26 mouse cellular contexts compared by ENCODE assay signal in the genomic region with DNA sequence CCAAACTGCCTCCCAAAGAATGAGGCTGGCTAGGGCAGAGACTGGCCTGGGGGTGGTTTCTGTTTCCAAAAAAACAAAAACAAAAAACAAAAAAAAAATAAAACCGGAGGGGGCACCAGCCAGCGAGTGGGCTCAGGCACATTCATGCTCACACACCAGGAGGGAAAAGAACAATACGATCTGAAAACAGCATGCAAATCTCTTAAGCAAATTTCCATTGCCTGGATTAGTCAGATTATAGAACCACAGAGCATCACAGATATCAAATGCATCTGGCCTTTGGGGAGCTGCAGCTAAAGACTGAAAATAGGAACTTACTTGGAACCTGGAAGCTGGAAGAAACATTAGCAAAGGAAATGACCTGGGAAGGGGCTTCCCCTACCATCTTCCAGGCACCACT. TPM values are rescaled to one million over a fixed set of nuclear protein-coding genes. Genes with fewer than 3 reads are reported as not detected.
DNase-seq lines count a peak whose midpoint lies in the region; ATAC-seq and TF ChIP-seq lines count a peak whose summit lies in the region.
"Had no signal": no experiment of that assay in that cellular context is flagged by ENCODE, and none has a peak within 500 bp of the region (broad histone marks: within the 10 kb centered on the region; RNA-seq: fewer than 3 reads in every experiment).

No protein-coding gene starts in this region.

- H3K9ac ChIP-seq in neural tube, embryonic 13.5 days: no peak overlapping the region
- no peak overlapping the region for H3K9ac ChIP-seq in neural tube, embryonic 15.5 days (replicated peaks)
- no peak overlapping the region for H3K9ac ChIP-seq in hindbrain, embryonic 13.5 days
- H3K9ac ChIP-seq in midbrain, embryonic 11.5 days (ENCODE audit: low read length): no peak overlapping the region
- no peak overlapping the region for H3K9ac ChIP-seq in midbrain, postnatal 0 days (replicated peaks; ENCODE audit: low read length, poor library complexity, severe bottlenecking)
- H3K9ac ChIP-seq in intestine, embryonic 15.5 days: no peak overlapping the region
- H3K9ac ChIP-seq: heart, embryonic 13.5 days; liver, embryonic 13.5 days had no signal

- peaks cover 28% of the 10 kb centered on the region for H3K4me1 ChIP-seq in neural tube, embryonic 13.5 days (replicated peaks)
- peaks cover 10% of the 10 kb centered on the region for H3K4me1 ChIP-seq in neural tube, embryonic 15.5 days
- H3K4me1 ChIP-seq in hindbrain, embryonic 13.5 days (replicated peaks): peaks cover 44% of the 10 kb centered on the region
- H3K4me1 ChIP-seq in midbrain, embryonic 11.5 days (ENCODE audit: control insufficient read depth, insufficient read depth, low read length): peaks cover 24% of the 10 kb centered on the region
- H3K4me1 ChIP-seq in midbrain, postnatal 0 days (ENCODE audit: insufficient read depth, low read length): peaks cover 6% of the 10 kb centered on the region; the same call in 1 of the 2 replicates
- H3K4me1 ChIP-seq in intestine, embryonic 15.5 days (replicated peaks): no peaks in the 10 kb centered on the region

- intact Hi-C loops in heart, postnatal 10 days (cut with DNase I): no loop called here

- H3K36me3 ChIP-seq in neural tube, embryonic 13.5 days: peaks cover 6% of the 10 kb centered on the region; the same call in 1 of the 2 replicates
- no peaks in the 10 kb centered on the region for H3K36me3 ChIP-seq in neural tube, embryonic 15.5 days
- H3K36me3 ChIP-seq in hindbrain, embryonic 13.5 days: peaks cover 26% of the 10 kb centered on the region
- peaks cover 5% of the 10 kb centered on the region; the same call in 1 of the 2 replicates for H3K36me3 ChIP-seq in midbrain, embryonic 11.5 days (ENCODE audit: control insufficient read depth, insufficient read depth, low read length)
- 0 out of 2 replicates have a peak, but pooled peaks cover 2% of the 10 kb centered on the region for H3K36me3 ChIP-seq in midbrain, postnatal 0 days (ENCODE audit: insufficient read depth, low read length)
- H3K36me3 ChIP-seq in intestine, embryonic 15.5 days: no peaks in the 10 kb centered on the region
- H3K36me3 ChIP-seq: liver, embryonic 13.5 days had no signal

- H3K9me3 ChIP-seq in neural tube, embryonic 13.5 days: no peaks in the 10 kb centered on the region
- no peaks in the 10 kb centered on the region for H3K9me3 ChIP-seq in neural tube, embryonic 15.5 days (replicated peaks)
- no peaks in the 10 kb centered on the region for H3K9me3 ChIP-seq in hindbrain, embryonic 13.5 days
- no peaks in the 10 kb centered on the region for H3K9me3 ChIP-seq in midbrain, embryonic 11.5 days (ENCODE audit: control insufficient read depth, low read length)
- H3K9me3 ChIP-seq in midbrain, postnatal 0 days (ENCODE audit: low read length): no peaks in the 10 kb centered on the region
- no peaks in the 10 kb centered on the region for H3K9me3 ChIP-seq in intestine, embryonic 15.5 days
- H3K9me3 ChIP-seq: heart, embryonic 13.5 days; liver, embryonic 13.5 days had no signal

- no peak overlapping the region for H3K4me2 ChIP-seq in neural tube, embryonic 13.5 days
- no peak overlapping the region for H3K4me2 ChIP-seq in neural tube, embryonic 15.5 days
- H3K4me2 ChIP-seq in hindbrain, embryonic 13.5 days: no peak overlapping the region
- no peak overlapping the region for H3K4me2 ChIP-seq in midbrain, embryonic 11.5 days
- H3K4me2 ChIP-seq in midbrain, postnatal 0 days (ENCODE audit: low read depth, low read length, poor library complexity, severe bottlenecking): 0 out of 2 replicates have a peak overlapping the region, but pooled peaks have one; percentile 40
- H3K4me2 ChIP-seq in intestine, embryonic 15.5 days (replicated peaks): no peak overlapping the region
- H3K4me2 ChIP-seq: heart, embryonic 13.5 days; liver, embryonic 13.5 days had no signal

- TF ChIP-seq CTCF in midbrain, postnatal 0 days (IDR thresholded peaks at IDR 0.05): no peak

- 64% methylated on average over 3 of the region's 3 CpGs for WGBS in neural tube, embryonic 13.5 days
- WGBS in neural tube, embryonic 15.5 days: 47% methylated on average over 3 of the region's 3 CpGs
- 60% methylated on average over 3 of the region's 3 CpGs for WGBS in hindbrain, embryonic 13.5 days
- WGBS in midbrain, embryonic 11.5 days: 31% methylated on average over 3 of the region's 3 CpGs
- 21% methylated on average over 3 of the region's 3 CpGs for WGBS in midbrain, postnatal 0 days
- 92% methylated on average over 3 of the region's 3 CpGs for WGBS in intestine, embryonic 15.5 days

- ATAC-seq in neural tube, embryonic 13.5 days (ENCODE audit: low read depth): no peak
- no peak for ATAC-seq in neural tube, embryonic 15.5 days (ENCODE audit: low FRiP score)
- no peak for ATAC-seq in hindbrain, embryonic 13.5 days (ENCODE audit: low FRiP score)
- ATAC-seq in midbrain, embryonic 11.5 days (ENCODE audit: low FRiP score): 0 out of 2 replicates have a peak, but pooled peaks have one; percentile 14
- ATAC-seq in midbrain, postnatal 0 days (ENCODE audit: low FRiP score): no peak
- ATAC-seq in intestine, embryonic 15.5 days: no peak
- ATAC-seq: inflammation-experienced regulatory T-cells, adult 6 months had no signal

- H3K4me3 ChIP-seq in neural tube, embryonic 13.5 days: no peak overlapping the region
- no peak overlapping the region for H3K4me3 ChIP-seq in neural tube, embryonic 15.5 days (replicated peaks)
- H3K4me3 ChIP-seq in hindbrain, embryonic 13.5 days: no peak overlapping the region
- H3K4me3 ChIP-seq in midbrain, embryonic 11.5 days (ENCODE audit: low read depth, low read length): no peak overlapping the region
- no peak overlapping the region for H3K4me3 ChIP-seq in midbrain, postnatal 0 days (ENCODE audit: low read depth, low read length)
- no peak overlapping the region for H3K4me3 ChIP-seq in intestine, embryonic 15.5 days (replicated peaks)
- H3K4me3 ChIP-seq: heart, embryonic 13.5 days; liver, embryonic 13.5 days had no signal

- DNase-seq in midbrain, embryonic 11.5 days (ENCODE audit: low spot score, missing footprints): no peak
- DNase-seq in midbrain, postnatal 0 days (ENCODE audit: low spot score): no peak
- no peak for DNase-seq in B cell, adult 2 months
- no peak for DNase-seq in heart, postnatal 10 days
- DNase-seq: adrenal gland, postnatal 10 days; gastrocnemius, postnatal 25 days; heart, adult 18-20 months; kidney, adult 2 months; kidney, postnatal 10 days; liver, embryonic 13.5 days; lung, postnatal 14 days; right cerebral cortex, postnatal 14 days; thymus, postnatal 14 days had no signal

- H3K27ac ChIP-seq in neural tube, embryonic 13.5 days (replicated peaks): 0 out of 2 replicates have a peak overlapping the region, but pooled peaks have one; percentile 18
- no peak overlapping the region for H3K27ac ChIP-seq in neural tube, embryonic 15.5 days (replicated peaks)
- peak overlapping the region; percentile 76 for H3K27ac ChIP-seq in hindbrain, embryonic 13.5 days
- H3K27ac ChIP-seq in midbrain, embryonic 11.5 days (ENCODE audit: low read depth, low read length): peak overlapping the region; percentile 74
- no peak overlapping the region for H3K27ac ChIP-seq in midbrain, postnatal 0 days (ENCODE audit: low read depth, low read length)
- no peak overlapping the region for H3K27ac ChIP-seq in intestine, embryonic 15.5 days
- H3K27ac ChIP-seq: heart, embryonic 13.5 days; liver, embryonic 13.5 days had no signal

- no peaks in the 10 kb centered on the region for H3K27me3 ChIP-seq in neural tube, embryonic 13.5 days
- H3K27me3 ChIP-seq in neural tube, embryonic 15.5 days (replicated peaks): no peaks in the 10 kb centered on the region
- H3K27me3 ChIP-seq in hindbrain, embryonic 13.5 days: no peaks in the 10 kb centered on the region
- no peaks in the 10 kb centered on the region for H3K27me3 ChIP-seq in midbrain, embryonic 11.5 days (ENCODE audit: control insufficient read depth, insufficient read depth, low read length)
- no peaks in the 10 kb centered on the region for H3K27me3 ChIP-seq in midbrain, postnatal 0 days (ENCODE audit: insufficient read depth, low read length)
- no peaks in the 10 kb centered on the region for H3K27me3 ChIP-seq in intestine, embryonic 15.5 days (replicated peaks)
- H3K27me3 ChIP-seq: heart, embryonic 13.5 days; liver, embryonic 13.5 days had no signal

RNA-seq across cellular contexts. Expression of a gene that starts 54.2 kb away (rescaled TPM):
- 3.1 and 4.1 TPM in 2 replicates for polyA plus RNA-seq in neural tube, embryonic 13.5 days (2015; fragmentation: Nextera tagmentation; extraction: Ambion mirVana)
- 0.13 and 0.15 TPM in 2 replicates for polyA plus RNA-seq in neural tube, embryonic 15.5 days (2015; fragmentation: Nextera tagmentation; extraction: Ambion mirVana)
- polyA plus RNA-seq in hindbrain, embryonic 13.5 days (2015; fragmentation: Nextera tagmentation; extraction: Ambion mirVana): 1.3 and 1.7 TPM in 2 replicates
- 9.1 and 9.5 TPM in 2 replicates for polyA plus RNA-seq in midbrain, embryonic 11.5 days (2014; fragmentation: Nextera tagmentation; extraction: Ambion mirVana)
- not detected in 2 replicates for total RNA-seq in midbrain, postnatal 0 days (2014; rRNA removed)
- polyA plus RNA-seq in midbrain, postnatal 0 days (2015; fragmentation: Nextera tagmentation; extraction: Ambion mirVana): 0.12 TPM in 1 of 2 replicates, not detected in the other
- not detected for total RNA-seq in heart, postnatal 10 days (2021)
- polyA plus RNA-seq in intestine, embryonic 15.5 days (2015; fragmentation: Nextera tagmentation; extraction: Ambion mirVana): not detected in 2 replicates
- total RNA-seq: adrenal gland, postnatal 10 days; gastrocnemius, postnatal 25 days; heart, adult 18-20 months; heart, postnatal 25 days; left cerebral cortex, postnatal 36 days; megakaryocyte progenitor cell, adult 5-6 weeks; monocyte, adult 5-6 weeks had no signal
- polyA plus RNA-seq: embryonic facial prominence, embryonic 14.5 days; heart, embryonic 13.5 days; inflammation-experienced regulatory T-cells, adult 6 months; liver, embryonic 13.5 days; lung, adult 2 months; spleen, adult 2 months had no signal

Comparison
In these comparisons a context has a peak if more than half of its experiments do, and no peak if none do; other contexts are left out.
1. H3K27ac ChIP-seq: peak in neural tube, embryonic 13.5 days (single experiment), hindbrain, embryonic 13.5 days (single experiment) and midbrain, embryonic 11.5 days (single experiment); none in neural tube, embryonic 15.5 days (single experiment), midbrain, postnatal 0 days (single experiment) and intestine, embryonic 15.5 days (single experiment).